Mouse (Mus musculus): ENCODE results near the gene Ermp1.
"Not testable (repeated sequence)": the region's sequence is repeated elsewhere in the genome, so short reads cannot be mapped to it uniquely, and the experiment has no call there.

The Ermp1 gene

GRCm38 (mm10) chr19:29603548-29604353 is 44.5 kb downstream of the Ermp1 start:
- DNase-seq (ENCODE audit: low read depth, low spot score) = no peak

- no peak for DNase-seq (ENCODE audit: low read depth, low spot score)
Measured at GRCm38 (mm10) chr19:29598981-29599380, 49.2 kb downstream of the Ermp1 start.

GRCm38 (mm10) chr19:29596985-29597384 is 51.2 kb downstream of the Ermp1 start:
- peak; percentile 60 for DNase-seq (ENCODE audit: low read depth, low spot score)

GRCm38 (mm10) chr19:29596276-29596675 is 51.9 kb downstream of the Ermp1 start:
- no peak for DNase-seq (ENCODE audit: low read depth, low spot score)

- DNase-seq (ENCODE audit: low read depth, low spot score) = not testable (repeated sequence)
Measured at GRCm38 (mm10) chr19:29593783-29594182, 54.4 kb downstream of the Ermp1 start.

GRCm38 (mm10) chr19:29583734-29584133 is 64.5 kb downstream of the Ermp1 start:
- DNase-seq (ENCODE audit: low read depth, low spot score) = no peak

- no peak for DNase-seq (ENCODE audit: low read depth, low spot score)
Measured at GRCm38 (mm10) chr19:29582439-29582838, 65.8 kb downstream of the Ermp1 start.

GRCm38 (mm10) chr19:29566512-29566911 is 81.7 kb downstream of the Ermp1 start:
- DNase-seq (ENCODE audit: low read depth, low spot score) = no peak

- peak; percentile 74 for DNase-seq (ENCODE audit: low read depth, low spot score)
Measured at GRCm38 (mm10) chr19:29563258-29563779, 84.9 kb downstream of the Ermp1 start.

GRCm38 (mm10) chr19:29562603-29563002 is 85.6 kb downstream of the Ermp1 start:
- DNase-seq (ENCODE audit: low read depth, low spot score) = no peak

GRCm38 (mm10) chr19:29562166-29562565 is 86.0 kb downstream of the Ermp1 start:
- no peak for DNase-seq (ENCODE audit: low read depth, low spot score)

Data from CD4-positive, CD25-positive, alpha-beta regulatory T cell, adult 2 months (primary cell).